Mouse (Mus musculus) heart, embryonic 14.5 days (tissue): ENCODE data around the gene Sgcd. TPM values are rescaled to one million over a fixed set of nuclear protein-coding genes. Genes with fewer than 3 reads are reported as not detected.
A peak's percentile ranks its signal among the peaks of the same experiment; 100 is the strongest.

Source experiments
- ATAC-seq: fragments of 200-750 bp; cut with Nextera tagmentation; 2 replicates; pipeline ENCODE4 v1.8.0; 2017; ENCODE audit warnings: low read depth, moderate TSS enrichment; ENCODE audit not compliant: insufficient number of reproducible peaks, insufficient read depth, low FRiP score
- H3K27ac ChIP-seq, 2 experiments: fragments of 200-500 bp in 1 of 2; fragments of 300-500 bp in 1 of 2; sonication (generic) in 1 of 2; replicated peaks in 1 of 2; 2 replicates each; pipeline ENCODE4 v1.5.1; 2012 to 2014; ENCODE audit warnings: low read depth in 2 of 2, low read length in 2 of 2, control low read depth in 1 of 2, mild to moderate bottlenecking in 1 of 2, mixed read lengths in 1 of 2; ENCODE audit not compliant: control insufficient read depth in 1 of 2, insufficient read depth in 1 of 2
- H3K27me3 ChIP-seq: fragments of 300-500 bp; sonication (generic); 2 replicates; pipeline ENCODE4 v1.6.1; 2014; ENCODE audit warnings: mild to moderate bottlenecking, low read length, control low read depth; ENCODE audit not compliant: control insufficient read depth, insufficient read depth
- H3K36me3 ChIP-seq: fragments of 300-500 bp; sonication (generic); 2 replicates; pipeline ENCODE4 v1.6.1; 2014; ENCODE audit warnings: mild to moderate bottlenecking, control low read depth, low read length, mixed read lengths; ENCODE audit not compliant: control insufficient read depth, insufficient read depth
- H3K4me1 ChIP-seq, 2 experiments: fragments of 200-500 bp in 1 of 2; fragments of 300-500 bp in 1 of 2; sonication (generic) in 1 of 2; 2 replicates each; pipeline ENCODE4 v1.6.1; 2012 to 2014; ENCODE audit warnings: low read length in 2 of 2, control low read depth in 1 of 2, mixed read lengths in 1 of 2; ENCODE audit not compliant: control insufficient read depth in 2 of 2, insufficient read depth in 2 of 2
- H3K4me2 ChIP-seq: fragments of 300-500 bp; sonication (generic); 2 replicates; pipeline ENCODE4 v1.6.1; 2014; ENCODE audit warnings: mild to moderate bottlenecking, low read length
- H3K4me3 ChIP-seq, 2 experiments: fragments of 200-500 bp in 1 of 2; fragments of 300-500 bp in 1 of 2; sonication (generic) in 1 of 2; 2 replicates each; pipeline ENCODE4 v1.5.1; 2012 to 2014; ENCODE audit warnings: low read length in 2 of 2, mild to moderate bottlenecking in 2 of 2, control low read depth in 1 of 2, low read depth in 1 of 2, moderate library complexity in 1 of 2; ENCODE audit not compliant: control insufficient read depth in 1 of 2, insufficient read depth in 1 of 2
- H3K9ac ChIP-seq: fragments of 300-500 bp; sonication (generic); 2 replicates; pipeline ENCODE4 v1.6.1; 2014; ENCODE audit warnings: mild to moderate bottlenecking, low read length
- H3K9me3 ChIP-seq: fragments of 300-500 bp; sonication (generic); 2 replicates; pipeline ENCODE4 v1.6.1; 2016; ENCODE audit warnings: low read length, control low read depth; ENCODE audit not compliant: control insufficient read depth
- WGBS: fragments of 180-500 bp; shearing (Covaris S2); extraction: QIAGEN DNeasy Blood & Tissue Kit; methylation state at CpG from one replicate; pipeline ENCODE4 v1.1.7; 2014; 5-methylcytosine and 5-hydroxymethylcytosine counted together
- polyA plus RNA-seq: library from polyadenylated mRNA; unstranded; fragments of >200 nt; fragmentation: Nextera tagmentation; extraction: Ambion mirVana; gene quantifications from 2 replicates; pipeline ENCODE4 v1.2.1, GENCODE M21; 2014

The Sgcd gene
- 8.9 and 9.0 TPM in 2 replicates for polyA plus RNA-seq

DNA sequence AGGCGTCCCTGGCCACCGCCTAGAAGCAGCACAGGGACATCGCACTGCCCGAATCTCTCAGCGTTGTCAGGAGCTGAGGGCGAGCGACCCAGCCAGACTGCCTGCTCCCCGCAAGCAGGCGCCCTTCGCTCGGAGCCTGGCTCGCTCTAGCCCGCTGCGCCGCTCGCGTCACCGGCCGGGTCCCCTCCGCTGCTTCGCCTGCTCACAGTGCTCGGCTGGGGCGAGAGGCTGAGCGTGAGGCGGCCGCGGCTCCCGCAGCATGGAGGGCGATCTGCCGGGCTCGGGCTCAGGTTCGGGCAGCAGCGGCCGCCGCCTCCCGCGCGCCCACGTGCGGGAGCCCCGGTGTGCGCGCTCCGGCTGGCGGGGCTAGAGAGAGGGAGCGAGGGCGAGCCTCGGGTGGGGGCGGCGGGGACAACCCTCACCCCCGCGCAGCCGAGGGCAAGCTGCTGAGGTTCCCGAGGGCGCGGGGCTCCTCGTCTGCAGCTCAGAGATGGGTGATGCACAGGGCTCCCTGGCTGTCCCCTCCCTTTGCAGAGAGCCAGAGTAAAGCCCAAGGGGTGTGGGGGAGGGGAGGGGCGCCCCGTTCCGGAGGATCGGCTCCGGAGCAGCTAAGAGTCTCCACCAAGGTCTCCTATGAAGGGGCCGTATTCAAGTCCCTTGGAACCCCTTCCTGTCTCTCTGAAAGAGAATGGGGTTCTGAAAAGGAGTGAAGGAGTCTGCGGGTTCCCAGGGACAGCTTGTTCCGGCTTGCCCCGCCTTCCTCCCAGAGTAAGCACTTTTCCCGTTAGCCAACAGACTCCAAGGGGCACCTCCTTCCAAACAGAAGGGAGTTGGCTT is at the start of gene Sgcd:
TSS of gene Sgcd (minus strand) at position 273 of the 837 bp plus-strand sequence.
- no peaks in the 10 kb centered on the region for H3K36me3 ChIP-seq
- peak within 1 kb of the TSS; percentile 99 for H3K4me2 ChIP-seq
- H3K9me3 ChIP-seq, result no peaks in the 10 kb centered on the region
- peaks cover 48% of the 10 kb centered on the region for H3K27me3 ChIP-seq
- H3K9ac ChIP-seq, result peak within 1 kb of the TSS; percentile 70
- peak; percentile 35; the same call in 1 of the 2 replicates for ATAC-seq
- under 1% methylated on average over 55 of the region's 67 CpGs for WGBS
- H3K4me3 ChIP-seq, result peak within 1 kb of the TSS; percentile 44 to 75
- peaks cover 2% of the 10 kb centered on the region in 2 experiments; a peak in 2 of 4 replicates for H3K4me1 ChIP-seq
- no peak within 1 kb of the TSS for H3K27ac ChIP-seq

DNA sequence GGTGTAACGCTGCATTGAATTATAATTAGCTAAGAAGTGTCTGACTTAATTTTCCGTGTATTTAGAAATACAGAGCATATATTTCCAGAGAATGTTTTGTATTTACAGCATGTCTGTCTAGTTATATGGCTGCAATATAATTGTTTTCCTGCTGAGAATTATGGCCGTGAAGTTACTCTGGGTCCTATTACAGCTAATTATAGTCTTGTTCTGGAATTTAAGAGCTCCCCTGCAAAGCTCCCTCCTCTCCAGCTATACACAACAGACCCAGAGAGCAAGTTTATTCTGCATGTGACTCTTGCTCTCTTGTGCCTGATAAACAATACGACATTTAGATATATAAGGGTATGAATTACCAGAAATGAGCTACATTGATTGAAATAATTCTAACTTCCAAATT is 49.3 kb upstream of the Sgcd start:
- no peaks in the 10 kb centered on the region for H3K36me3 ChIP-seq
- H3K4me1 ChIP-seq, result no peaks in the 10 kb centered on the region
- H3K27me3 ChIP-seq, result no peaks in the 10 kb centered on the region
- H3K4me3 ChIP-seq, result no peak overlapping the region
- no peaks in the 10 kb centered on the region for H3K9me3 ChIP-seq
- WGBS, result 56% methylated on average over 4 of the region's 4 CpGs
- H3K9ac ChIP-seq, result no peak overlapping the region
- H3K27ac ChIP-seq, result no peak overlapping the region
- no peak for ATAC-seq
- H3K4me2 ChIP-seq, result no peak overlapping the region

DNA sequence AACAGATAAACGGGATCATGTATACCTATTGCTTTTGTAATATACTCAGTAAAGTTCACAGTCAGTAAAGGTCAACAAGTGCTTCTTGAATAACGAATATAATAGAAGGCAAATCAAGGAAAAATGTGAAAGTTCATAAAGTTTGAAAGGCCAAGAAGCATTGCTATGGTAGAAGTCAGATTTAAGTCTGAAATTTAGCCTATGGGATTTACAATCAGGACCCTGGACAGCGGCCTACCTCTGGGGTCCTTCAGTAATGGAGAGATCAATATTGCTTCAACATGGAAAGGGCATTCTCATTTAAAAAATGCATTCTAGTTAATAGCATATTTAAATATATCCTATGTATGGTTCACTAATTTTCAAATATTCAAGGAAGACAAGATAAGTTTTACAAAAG is 24.1 kb upstream of the Sgcd start:
- no peaks in the 10 kb centered on the region for H3K36me3 ChIP-seq
- H3K9ac ChIP-seq, result no peak overlapping the region
- 46% methylated on average over 3 of the region's 3 CpGs for WGBS
- H3K4me1 ChIP-seq, result no peaks in the 10 kb centered on the region
- ATAC-seq, result no peak
- no peak overlapping the region for H3K4me2 ChIP-seq
- H3K27ac ChIP-seq, result no peak overlapping the region
- no peak overlapping the region for H3K4me3 ChIP-seq
- H3K9me3 ChIP-seq, result no peaks in the 10 kb centered on the region
- H3K27me3 ChIP-seq, result no peaks in the 10 kb centered on the region

DNA sequence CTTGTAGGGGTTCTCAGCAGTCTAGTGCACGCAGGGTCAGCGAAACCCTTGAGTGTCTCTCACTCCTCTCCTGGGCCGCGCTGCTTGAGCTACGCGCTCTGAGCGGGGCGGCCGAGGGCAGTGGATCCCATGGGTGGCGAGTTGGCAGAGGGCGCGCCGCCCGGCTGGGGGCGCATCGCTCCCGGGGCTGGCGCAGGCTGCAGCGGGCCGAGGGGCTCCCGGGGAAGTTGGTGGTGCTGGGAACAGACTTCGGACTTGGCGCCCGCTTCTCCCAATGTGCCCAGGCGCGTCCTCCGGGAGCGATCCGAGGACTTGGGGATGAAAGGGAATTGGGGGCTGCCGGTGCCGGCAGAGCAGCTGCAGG is 454 bp downstream of the Sgcd start:
- peak overlapping the region; percentile 99 for H3K4me2 ChIP-seq
- H3K27me3 ChIP-seq, result peaks cover 48% of the 10 kb centered on the region
- peak overlapping the region; percentile 44 to 75 for H3K4me3 ChIP-seq
- H3K9ac ChIP-seq, result peak overlapping the region; percentile 70
- peak; percentile 47; the same call in 1 of the 2 replicates for ATAC-seq
- under 1% methylated on average over 31 of the region's 31 CpGs for WGBS
- no peaks in the 10 kb centered on the region for H3K36me3 ChIP-seq
- no peak overlapping the region for H3K27ac ChIP-seq
- peaks cover 2% of the 10 kb centered on the region in 2 experiments; a peak in 2 of 4 replicates for H3K4me1 ChIP-seq
- no peaks in the 10 kb centered on the region for H3K9me3 ChIP-seq

DNA sequence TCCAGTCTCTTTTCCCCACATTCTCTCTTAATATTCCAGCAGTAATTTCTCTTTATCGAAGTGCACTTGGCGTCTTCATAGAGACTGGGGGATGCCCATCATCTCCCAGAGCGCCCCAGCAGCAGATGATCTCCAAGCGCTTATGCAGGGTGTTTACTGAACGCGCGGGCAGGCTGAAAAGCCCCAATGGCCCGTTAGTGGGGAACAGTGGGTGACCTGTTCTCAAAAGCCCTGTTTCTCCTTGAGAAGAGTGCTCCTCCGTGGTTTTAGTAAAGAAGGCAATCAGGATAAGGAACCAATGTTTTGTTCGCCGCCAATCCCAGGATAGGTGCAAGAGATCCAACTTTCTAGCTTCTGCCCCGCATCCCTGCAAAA is 889 bp downstream of the Sgcd start:
- peaks cover 48% of the 10 kb centered on the region for H3K27me3 ChIP-seq
- H3K9me3 ChIP-seq, result no peaks in the 10 kb centered on the region
- H3K36me3 ChIP-seq, result no peaks in the 10 kb centered on the region
- peak overlapping the region; percentile 99 for H3K4me2 ChIP-seq
- WGBS, result 19% methylated on average over 12 of the region's 12 CpGs
- ATAC-seq, result no peak
- peaks cover 2% of the 10 kb centered on the region in 2 experiments; a peak in 2 of 4 replicates for H3K4me1 ChIP-seq
- no peak overlapping the region for H3K27ac ChIP-seq
- H3K9ac ChIP-seq, result 0 out of 2 replicates have a peak overlapping the region, but pooled peaks have one; percentile 70
- peak overlapping the region; percentile 44 to 75 for H3K4me3 ChIP-seq

DNA sequence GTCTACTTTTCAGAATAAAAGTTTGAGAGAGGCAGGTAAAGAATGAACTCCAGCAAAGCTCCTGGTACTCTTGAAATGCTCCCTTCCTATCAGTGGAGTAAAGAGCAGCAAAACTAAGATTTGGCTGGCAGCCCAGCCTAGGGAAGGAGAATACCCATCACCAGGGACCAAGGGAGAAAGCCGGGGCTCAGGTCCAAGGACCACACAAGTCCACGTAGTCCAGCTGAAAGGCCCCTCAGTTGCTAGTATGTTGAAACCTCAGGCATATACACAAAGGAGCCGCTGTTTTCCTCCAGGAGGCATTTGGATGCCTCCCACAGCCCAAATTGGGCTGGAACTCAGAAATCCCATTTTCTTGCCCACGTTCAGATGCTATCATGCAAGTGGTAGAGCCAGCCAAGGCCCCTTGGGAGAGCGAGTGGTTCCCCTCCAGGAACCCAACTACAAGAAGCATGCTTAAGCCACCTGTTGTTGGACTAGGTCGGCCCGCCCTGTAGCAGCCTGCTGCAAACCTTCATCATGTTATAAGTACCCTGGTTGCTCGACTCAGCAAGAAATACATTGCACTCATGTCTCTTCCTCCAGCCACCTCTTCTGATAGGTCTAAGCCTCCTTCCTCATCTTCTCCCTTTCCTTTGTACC is 1.4 kb downstream of the Sgcd start:
- Histone ChIP-seq H3K9ac (no peak overlapping the region), H3K36me3 (no peaks in the 10 kb centered on the region), H3K4me2 (peak overlapping the region; percentile 99; the same call in 1 of the 2 replicates), H3K27ac (no peak overlapping the region), H3K27me3 (peaks cover 48% of the 10 kb centered on the region), H3K4me3 (peak overlapping the region in 1 of 2 experiments; percentile 75; a peak in 1 of 4 replicates), H3K9me3 (no peaks in the 10 kb centered on the region), H3K4me1 (peaks cover 2% of the 10 kb centered on the region in 2 experiments; a peak in 2 of 4 replicates)
- WGBS, result 54% methylated on average over 8 of the region's 8 CpGs
- ATAC-seq, result no peak

DNA sequence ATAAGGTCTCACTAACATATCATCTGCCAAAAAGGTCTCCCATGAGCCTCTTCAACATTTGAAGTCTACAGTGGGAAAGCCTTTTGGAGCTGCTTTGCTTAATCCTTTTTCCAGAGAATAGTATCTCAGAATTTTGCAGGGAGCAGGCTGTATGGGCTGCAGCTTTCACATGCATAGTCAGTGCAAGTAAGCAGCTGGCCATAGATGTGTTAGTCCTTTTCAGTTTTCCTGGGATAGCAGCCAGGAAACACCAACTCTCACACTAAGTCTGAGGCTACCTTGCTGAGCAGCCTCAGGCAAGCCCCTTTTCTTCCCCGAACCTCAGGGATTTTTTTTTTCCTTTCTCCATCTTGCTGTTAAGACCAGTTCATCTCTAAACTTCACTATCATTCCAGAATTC is 6.6 kb downstream of the Sgcd start:
- Histone ChIP-seq H3K27ac (no peak overlapping the region), H3K27me3 (peaks cover 16% of the 10 kb centered on the region; the same call in 1 of the 2 replicates), H3K9ac (no peak overlapping the region), H3K4me2 (no peak overlapping the region), H3K36me3 (no peaks in the 10 kb centered on the region), H3K4me1 (no peaks in the 10 kb centered on the region), H3K9me3 (no peaks in the 10 kb centered on the region), H3K4me3 (no peak overlapping the region)
- ATAC-seq, result no peak
- 75% methylated on average over 1 of the region's 1 CpGs for WGBS
